Mouse (Mus musculus) spleen, adult 2 months (tissue): ENCODE measurements around the gene Abhd8. TPM values are rescaled to one million over a fixed set of nuclear protein-coding genes. Genes with fewer than 3 reads are reported as not detected.

Source experiments
- DNase-seq, 2 experiments: peaks; one replicate each; pipeline versions ENCODE4 v3.0.0 to v3.0.0-alpha.2; 2012 to 2021; ENCODE audit warnings: low spot score in 2 of 2, low read depth in 1 of 2
- H3K27ac ChIP-seq: fragments of 200-500 bp; 2 replicates; pipeline ENCODE4 v1.5.1; 2012; ENCODE audit warnings: low read length, inconsistent platforms; ENCODE audit not compliant: insufficient read depth
- H3K27me3 ChIP-seq: fragments of 200-500 bp; 2 replicates; pipeline ENCODE4 v1.6.1; 2012; ENCODE audit warnings: mild to moderate bottlenecking, moderate library complexity, low read length, inconsistent platforms; ENCODE audit not compliant: control insufficient read depth, insufficient read depth
- H3K36me3 ChIP-seq: fragments of 200-500 bp; 2 replicates; pipeline ENCODE4 v1.6.1; 2012; ENCODE audit warnings: mild to moderate bottlenecking, low read length, inconsistent platforms; ENCODE audit not compliant: control insufficient read depth, insufficient read depth
- H3K4me1 ChIP-seq: fragments of 200-500 bp; 2 replicates; pipeline ENCODE4 v1.6.1; 2011; ENCODE audit warnings: inconsistent platforms; ENCODE audit not compliant: control insufficient read depth, insufficient read depth, insufficient read length
- H3K4me3 ChIP-seq: fragments of 200-500 bp; 2 replicates; pipeline ENCODE4 v1.5.1; 2011; ENCODE audit warnings: mild to moderate bottlenecking, inconsistent platforms; ENCODE audit not compliant: insufficient read depth, insufficient read length; ENCODE audit errors: extremely low read depth
- CTCF ChIP-seq: fragments of 200-500 bp; IDR thresholded peaks from 2 replicates; pipeline ENCODE4 v1.5.1; 2011; ENCODE audit warnings: mild to moderate bottlenecking, inconsistent platforms; ENCODE audit not compliant: insufficient read depth, insufficient read length, insufficient replicate concordance; ENCODE audit errors: extremely low read depth
- POLR2A ChIP-seq: fragments of 200-500 bp; IDR thresholded peaks from 2 replicates; pipeline ENCODE4 v1.6.1; 2011; ENCODE audit warnings: low read depth, low read length, inconsistent platforms
- WGBS: fragments of 180-500 bp; shearing (Covaris S2); methylation state at CpG from one replicate; pipeline ENCODE4 v1.1.7; 2018; 5-methylcytosine and 5-hydroxymethylcytosine counted together
- polyA plus RNA-seq: library from polyadenylated mRNA; depleted of rRNA; stranded (reverse); fragments of >200 nt; gene quantifications from 2 replicates; pipeline ENCODE4 v1.2.3, GENCODE M21; 2012

Gene Abhd8
- polyA plus RNA-seq, 1 experiment: 55.1 TPM

- Histone ChIP-seq H3K4me1 (peaks cover 21% of the 10 kb centered on the region), H3K27ac (peak overlapping the region; percentile 59), H3K4me3 (peak overlapping the region; percentile 15; the same call in 1 of the 2 replicates), H3K36me3 (peaks cover 7% of the 10 kb centered on the region), H3K27me3 (no peaks in the 10 kb centered on the region)
- TF ChIP-seq POLR2A (no peak), CTCF (no peak)
- DNase-seq: no peak
- WGBS: 71% methylated on average over 4 of the region's 4 CpGs
Observed at GRCm38 (mm10) chr8:71462191-71462590, 1.3 kb downstream of the Abhd8 start.

GRCm38 (mm10) chr8:71461152-71461840, 2.2 kb downstream of the Abhd8 start:
- TF ChIP-seq CTCF: no peak
- TF ChIP-seq POLR2A: no peak
- DNase-seq: no peak
- WGBS: 96% methylated on average over 47 of the region's 47 CpGs

GRCm38 (mm10) chr8:71460716-71461115, 2.7 kb downstream of the Abhd8 start:
- Histone ChIP-seq H3K4me3 (no peak overlapping the region), H3K4me1 (peaks cover 21% of the 10 kb centered on the region), H3K27me3 (no peaks in the 10 kb centered on the region), H3K27ac (no peak overlapping the region), H3K36me3 (peaks cover 7% of the 10 kb centered on the region)
- no peak for DNase-seq
- whole genome bisulfite sequencing: 96% methylated on average over 6 of the region's 6 CpGs
- no peak for TF ChIP-seq POLR2A
- no peak for TF ChIP-seq CTCF

More at GRCm38 (mm10) chr8:71461152-71461840, 2.2 kb downstream of the Abhd8 start:
- peaks cover 21% of the 10 kb centered on the region for H3K4me1 ChIP-seq
- H3K36me3 ChIP-seq: peaks cover 7% of the 10 kb centered on the region
- no peaks in the 10 kb centered on the region for H3K27me3 ChIP-seq
- no peak overlapping the region for H3K27ac ChIP-seq
- H3K4me3 ChIP-seq: no peak overlapping the region

GRCm38 (mm10) chr8:71457659-71458270, 5.7 kb downstream of the Abhd8 start:
- 91% methylated on average over 20 of the region's 20 CpGs for WGBS

GRCm38 (mm10) chr8:71456906-71457305, 6.5 kb downstream of the Abhd8 start:
- peaks cover 6% of the 10 kb centered on the region; the same call in 1 of the 2 replicates for H3K4me1 ChIP-seq
- no peaks in the 10 kb centered on the region for H3K27me3 ChIP-seq
- no peak for TF ChIP-seq CTCF
- TF ChIP-seq POLR2A: no peak
- H3K4me3 ChIP-seq: no peak overlapping the region
- no peak overlapping the region for H3K27ac ChIP-seq
- 87% methylated on average over 22 of the region's 22 CpGs for WGBS
- no peak for DNase-seq
- peaks cover 7% of the 10 kb centered on the region for H3K36me3 ChIP-seq

More at GRCm38 (mm10) chr8:71457659-71458270, 5.7 kb downstream of the Abhd8 start:
- Histone ChIP-seq H3K4me3 (no peak overlapping the region), H3K36me3 (peaks cover 7% of the 10 kb centered on the region), H3K27me3 (no peaks in the 10 kb centered on the region), H3K27ac (no peak overlapping the region), H3K4me1 (peaks cover 10% of the 10 kb centered on the region)
- TF ChIP-seq CTCF: no peak
- TF ChIP-seq POLR2A: no peak
- DNase-seq: no peak

- Histone ChIP-seq H3K36me3 (peaks cover 4% of the 10 kb centered on the region), H3K27ac (no peak overlapping the region), H3K4me3 (no peak overlapping the region), H3K4me1 (no peaks in the 10 kb centered on the region), H3K27me3 (no peaks in the 10 kb centered on the region)
- no peak for DNase-seq
- 90% methylated on average over 8 of the region's 8 CpGs for WGBS
- TF ChIP-seq CTCF (no peak), POLR2A (no peak)
Observed at GRCm38 (mm10) chr8:71454668-71455067, 8.8 kb downstream of the Abhd8 start.

GRCm38 (mm10) chr8:71452669-71453068, 10.8 kb downstream of the Abhd8 start:
- no peak for TF ChIP-seq CTCF
- TF ChIP-seq POLR2A: no peak
- DNase-seq: no peak
- H3K27ac ChIP-seq: no peak overlapping the region
- no peak overlapping the region for H3K4me3 ChIP-seq
- peaks cover 2% of the 10 kb centered on the region for H3K36me3 ChIP-seq
- no peaks in the 10 kb centered on the region for H3K4me1 ChIP-seq
- no peaks in the 10 kb centered on the region for H3K27me3 ChIP-seq
- WGBS: 77% methylated on average over 2 of the region's 2 CpGs
